Mouse (Mus musculus) right cerebral cortex, adult 2 months (tissue): ENCODE data around the gene Ocrl.

Experiments used
- DNase-seq, 2 experiments: peaks; one replicate each; pipeline ENCODE4 v3.0.0; 2021 to 2022; ENCODE audit warnings: low spot score in 2 of 2

Ocrl gene

DNA sequence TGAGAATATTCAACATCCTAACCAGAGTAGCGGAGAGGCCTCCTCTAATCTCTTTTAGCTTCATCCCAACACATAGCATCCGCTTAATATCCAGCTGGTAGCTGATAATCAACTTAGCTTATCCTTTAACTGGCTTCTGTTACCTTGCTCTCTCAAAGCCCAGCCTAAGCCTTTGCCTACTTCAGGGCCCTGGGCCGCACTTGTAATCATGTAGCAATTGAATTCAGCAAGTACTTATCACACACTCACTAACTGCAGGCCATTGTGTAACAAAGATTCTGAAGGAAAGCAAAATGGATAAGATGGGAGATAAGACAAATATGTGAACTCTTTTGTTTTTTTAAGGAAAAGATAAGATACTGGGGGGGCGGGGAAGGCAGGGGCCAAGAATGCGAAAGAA lies 64.9 kb downstream of the Ocrl start:
- DNase-seq: no peak

DNA sequence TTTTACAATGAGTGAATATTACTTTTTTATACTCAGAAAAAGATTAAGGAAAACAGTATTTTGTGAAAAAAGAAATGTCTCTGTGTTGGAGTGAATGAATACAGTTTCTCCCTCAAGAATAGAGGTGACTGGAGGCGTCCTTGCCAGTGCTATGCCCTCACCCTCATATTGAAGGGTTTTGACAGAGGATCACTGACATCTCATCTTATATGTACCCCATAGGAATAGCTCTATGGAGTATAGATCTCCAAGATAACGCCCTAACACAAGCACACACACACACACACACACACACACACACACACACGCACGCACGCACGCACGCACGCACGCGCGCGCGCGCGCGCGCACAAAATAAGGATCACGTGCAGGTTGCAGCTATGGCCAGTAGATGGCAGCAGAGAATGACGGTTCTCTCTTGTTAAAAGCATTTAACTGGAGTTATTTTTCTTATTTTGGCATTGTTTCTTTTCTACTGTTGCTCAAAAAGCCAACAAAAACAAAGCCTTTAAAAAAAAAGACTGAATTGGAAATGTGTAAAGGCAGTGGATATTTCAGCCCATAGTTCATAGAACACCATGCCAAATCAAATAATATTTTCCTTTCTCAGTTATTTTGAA lies 72.9 kb downstream of the Ocrl start:
- peak; percentile 54 to 77 for DNase-seq

DNA sequence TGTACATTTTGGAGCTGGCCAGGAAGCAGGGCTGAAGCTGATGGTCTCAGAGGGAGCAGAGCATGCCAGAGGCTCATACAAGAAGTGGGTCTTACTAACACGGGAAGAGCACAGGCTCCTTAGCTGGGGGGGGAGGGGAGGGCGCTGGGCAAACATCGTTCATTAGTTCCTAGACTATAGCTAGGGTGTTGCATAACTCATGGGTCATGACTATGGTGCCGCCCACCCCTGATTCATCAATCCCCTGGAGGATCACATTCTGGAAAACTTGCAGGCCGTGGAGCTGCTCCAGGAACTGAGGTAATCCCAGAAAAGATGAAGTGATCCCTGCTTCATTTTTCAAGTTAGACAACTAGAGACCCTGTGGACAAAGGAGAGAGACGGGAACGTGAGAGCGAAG lies 75.8 kb downstream of the Ocrl start:
- DNase-seq: no peak

DNA sequence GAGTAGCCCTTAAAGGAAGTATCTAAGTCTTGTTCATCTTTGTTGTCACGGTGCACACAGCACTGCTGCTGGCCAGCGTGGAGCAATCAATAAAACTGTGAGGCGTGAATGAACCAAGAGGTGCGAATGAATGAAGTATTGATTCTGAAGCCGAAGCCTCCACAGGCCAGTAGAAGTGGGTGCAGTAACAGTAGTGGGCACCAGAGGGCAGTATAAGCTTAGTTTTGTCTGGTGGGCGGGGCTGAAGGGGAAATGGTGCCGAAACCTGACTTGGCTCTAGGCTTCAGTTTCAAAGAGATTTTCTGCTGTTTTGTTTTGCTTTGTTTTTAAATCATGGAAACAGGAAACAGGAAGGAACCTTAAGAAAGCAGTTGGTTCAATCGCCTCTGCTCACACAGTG lies 80.4 kb downstream of the Ocrl start:
- peak; percentile 71 to 86 for DNase-seq

DNA sequence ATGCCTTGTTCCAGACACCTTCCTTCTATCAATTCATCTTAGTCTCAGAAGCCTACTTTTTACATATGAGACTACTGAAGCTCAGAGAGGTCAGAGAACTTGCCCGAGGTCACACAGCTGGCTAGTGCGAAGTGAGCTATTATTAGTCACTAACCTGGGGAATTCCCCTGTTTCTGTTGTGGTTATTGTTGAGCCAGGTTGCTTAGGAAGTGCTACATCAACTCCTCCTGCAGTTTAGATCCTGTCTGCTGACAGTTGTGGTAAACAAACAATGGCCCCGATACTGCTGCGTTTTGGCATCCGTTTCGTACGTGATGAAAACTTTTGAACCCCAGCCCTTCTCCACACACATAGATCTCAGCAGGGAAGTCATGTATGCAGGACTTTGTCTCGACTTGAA lies 86.2 kb downstream of the Ocrl start:
- DNase-seq: no peak

DNA sequence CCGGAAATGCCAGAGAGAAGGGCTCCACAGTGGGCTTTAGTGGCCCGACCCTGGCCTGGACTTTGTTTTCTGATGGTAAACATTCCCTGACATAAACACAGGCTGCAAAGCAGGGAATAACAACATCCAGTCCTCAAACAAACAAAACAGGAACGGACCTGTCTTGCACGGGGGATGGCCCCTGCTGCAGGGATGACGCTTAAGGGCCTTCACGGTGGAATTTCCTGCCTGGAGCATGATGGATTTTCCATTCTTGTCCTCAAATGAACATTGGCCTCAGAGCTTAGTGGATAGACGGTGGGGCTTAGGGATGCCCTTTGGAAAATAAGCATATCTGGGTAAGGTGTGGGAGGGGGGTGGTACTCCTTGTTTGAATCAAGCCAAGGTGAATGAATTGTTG lies 89.0 kb downstream of the Ocrl start:
- DNase-seq: no peak

GRCm38 (mm10) chrX:48004786-48005185 lies 92.6 kb downstream of the Ocrl start:
- no peak for DNase-seq

DNA sequence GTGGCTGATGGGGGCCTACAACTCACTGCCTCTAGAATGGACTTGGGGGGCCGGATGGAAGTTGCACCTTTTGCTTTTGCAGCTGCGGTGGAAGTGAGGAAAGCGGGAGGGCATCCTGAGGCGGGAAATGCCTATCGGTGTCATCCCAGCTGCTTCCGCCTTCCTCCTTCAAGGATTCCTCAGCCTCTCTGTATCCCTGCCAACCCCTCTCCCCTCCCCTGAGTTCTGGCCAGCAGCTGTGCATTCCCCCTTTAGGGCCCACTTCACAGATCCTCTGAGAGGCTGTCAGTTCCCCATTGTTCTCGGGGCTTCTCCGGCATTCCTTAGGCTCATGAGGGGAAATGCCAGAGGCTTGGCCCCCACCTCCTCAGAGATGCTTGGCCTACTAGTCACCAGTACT lies 93.9 kb downstream of the Ocrl start:
- no peak for DNase-seq

GRCm38 (mm10) chrX:48011656-48012055 lies 99.5 kb downstream of the Ocrl start:
- DNase-seq: no peak
